Mouse (Mus musculus) stomach, embryonic 16.5 days (tissue): ENCODE results near the gene Ifit3. TPM values are rescaled to one million over a fixed set of nuclear protein-coding genes. Genes with fewer than 3 reads are reported as not detected.

Experiments used
- ATAC-seq: fragments of 200-750 bp; cut with Nextera tagmentation; 2 replicates; pipeline ENCODE4 v1.8.0; 2017; ENCODE audit warnings: moderate number of reproducible peaks, moderate TSS enrichment; ENCODE audit not compliant: insufficient read depth, low FRiP score
- H3K27ac ChIP-seq: fragments of 300-500 bp; sonication (generic); 2 replicates; pipeline ENCODE4 v1.5.1; 2014; ENCODE audit warnings: low read length
- H3K27me3 ChIP-seq: fragments of 300-500 bp; sonication (generic); 2 replicates; pipeline ENCODE4 v1.6.1; 2014; ENCODE audit warnings: low read length, control low read depth, mixed read lengths; ENCODE audit not compliant: control insufficient read depth, insufficient read depth
- H3K36me3 ChIP-seq: fragments of 300-500 bp; sonication (generic); 2 replicates; pipeline ENCODE4 v1.6.1; 2014; ENCODE audit warnings: low read length; ENCODE audit not compliant: control insufficient read depth, insufficient read depth
- H3K4me1 ChIP-seq: fragments of 300-500 bp; sonication (generic); 2 replicates; pipeline ENCODE4 v1.6.1; 2014; ENCODE audit warnings: low read length, control low read depth, mixed read lengths; ENCODE audit not compliant: control insufficient read depth, insufficient read depth
- H3K4me2 ChIP-seq: fragments of 300-500 bp; sonication (generic); 2 replicates; pipeline ENCODE4 v1.6.1; 2014; ENCODE audit warnings: low read depth, low read length, mixed read lengths
- H3K4me3 ChIP-seq: fragments of 300-500 bp; sonication (generic); replicated peaks from 2 replicates; pipeline ENCODE4 v1.5.1; 2014; ENCODE audit warnings: mild to moderate bottlenecking, low read length
- H3K9ac ChIP-seq: fragments of 300-500 bp; sonication (generic); 2 replicates; pipeline ENCODE4 v1.6.1; 2014; ENCODE audit warnings: low read length
- H3K9me3 ChIP-seq: fragments of 300-500 bp; sonication (generic); replicated peaks from 2 replicates; pipeline ENCODE4 v1.6.1; 2016; ENCODE audit warnings: low read length, control low read depth; ENCODE audit not compliant: control insufficient read depth
- WGBS: fragments of 180-500 bp; shearing (Covaris S2); extraction: QIAGEN DNeasy Blood & Tissue Kit; methylation state at CpG from one replicate; pipeline ENCODE4 v1.1.7; 2014; 5-methylcytosine and 5-hydroxymethylcytosine counted together
- polyA plus RNA-seq: library from polyadenylated mRNA; unstranded; fragments of >200 nt; fragmentation: Nextera tagmentation; extraction: Ambion mirVana; gene quantifications from 2 replicates; pipeline ENCODE4 v1.2.1, GENCODE M21; 2015

Ifit3 gene
- polyA plus RNA-seq, 1 experiment from 2014 or later = 0.53 TPM

GRCm38 (mm10) chr19:34554061-34554460, 29.3 kb upstream of the Ifit3 start:
- H3K27me3 ChIP-seq = no peaks in the 10 kb centered on the region
- 0 out of 2 replicates have a peak, but pooled peaks cover 6% of the 10 kb centered on the region for H3K9me3 ChIP-seq
- H3K36me3 ChIP-seq = no peaks in the 10 kb centered on the region
- H3K4me3 ChIP-seq = no peak overlapping the region
- ATAC-seq = no peak
- no peak overlapping the region for H3K9ac ChIP-seq
- H3K4me2 ChIP-seq = no peak overlapping the region
- H3K27ac ChIP-seq = no peak overlapping the region
- H3K4me1 ChIP-seq = peaks cover 8% of the 10 kb centered on the region

GRCm38 (mm10) chr19:34556621-34557020, 26.7 kb upstream of the Ifit3 start:
- Histone ChIP-seq H3K36me3 (no peaks in the 10 kb centered on the region), H3K27ac (no peak overlapping the region), H3K9me3 (0 out of 2 replicates have a peak, but pooled peaks cover 6% of the 10 kb centered on the region), H3K4me3 (no peak overlapping the region), H3K4me1 (peaks cover 7% of the 10 kb centered on the region), H3K9ac (no peak overlapping the region), H3K27me3 (no peaks in the 10 kb centered on the region), H3K4me2 (no peak overlapping the region)
- ATAC-seq = no peak
- WGBS = 66% methylated on average over 3 of the region's 3 CpGs

- no peaks in the 10 kb centered on the region for H3K9me3 ChIP-seq
- ATAC-seq = no peak
Observed at GRCm38 (mm10) chr19:34562556-34562955, 20.8 kb upstream of the Ifit3 start.

GRCm38 (mm10) chr19:34566178-34566784, 17.1 kb upstream of the Ifit3 start:
- Histone ChIP-seq H3K4me2 (no peak overlapping the region), H3K27me3 (no peaks in the 10 kb centered on the region), H3K4me3 (no peak overlapping the region), H3K27ac (no peak overlapping the region), H3K9me3 (no peaks in the 10 kb centered on the region), H3K4me1 (no peaks in the 10 kb centered on the region), H3K36me3 (no peaks in the 10 kb centered on the region), H3K9ac (no peak overlapping the region)
- ATAC-seq = no peak
- WGBS = 84% methylated on average over 1 of the region's 1 CpGs

More at GRCm38 (mm10) chr19:34562556-34562955, 20.8 kb upstream of the Ifit3 start:
- no peak overlapping the region for H3K4me2 ChIP-seq
- H3K27ac ChIP-seq = no peak overlapping the region
- H3K36me3 ChIP-seq = no peaks in the 10 kb centered on the region
- H3K9ac ChIP-seq = no peak overlapping the region
- no peaks in the 10 kb centered on the region for H3K4me1 ChIP-seq
- no peaks in the 10 kb centered on the region for H3K27me3 ChIP-seq
- no peak overlapping the region for H3K4me3 ChIP-seq

- H3K4me3 ChIP-seq = no peak overlapping the region
- no peak for ATAC-seq
- H3K9ac ChIP-seq = no peak overlapping the region
- no peaks in the 10 kb centered on the region for H3K9me3 ChIP-seq
- no peak overlapping the region for H3K27ac ChIP-seq
- H3K4me2 ChIP-seq = no peak overlapping the region
- no peaks in the 10 kb centered on the region for H3K4me1 ChIP-seq
- no peaks in the 10 kb centered on the region for H3K27me3 ChIP-seq
- WGBS = 54% methylated on average over 7 of the region's 7 CpGs
- H3K36me3 ChIP-seq = no peaks in the 10 kb centered on the region
Observed at GRCm38 (mm10) chr19:34568988-34569895, 14.1 kb upstream of the Ifit3 start.

- no peak overlapping the region for H3K9ac ChIP-seq
- no peak for ATAC-seq
- H3K4me1 ChIP-seq = no peaks in the 10 kb centered on the region
- H3K27me3 ChIP-seq = no peaks in the 10 kb centered on the region
- H3K9me3 ChIP-seq = no peaks in the 10 kb centered on the region
- no peak overlapping the region for H3K4me2 ChIP-seq
- no peak overlapping the region for H3K4me3 ChIP-seq
- no peak overlapping the region for H3K27ac ChIP-seq
- H3K36me3 ChIP-seq = no peaks in the 10 kb centered on the region
- WGBS = 61% methylated on average over 4 of the region's 4 CpGs
Observed at GRCm38 (mm10) chr19:34569896-34570476, 13.3 kb upstream of the Ifit3 start.

- no peak overlapping the region for H3K4me3 ChIP-seq
- H3K4me2 ChIP-seq = no peak overlapping the region
- 84% methylated on average over 1 of the region's 1 CpGs for WGBS
- ATAC-seq = no peak
- no peak overlapping the region for H3K9ac ChIP-seq
- no peak overlapping the region for H3K27ac ChIP-seq
- no peaks in the 10 kb centered on the region for H3K27me3 ChIP-seq
- H3K4me1 ChIP-seq = no peaks in the 10 kb centered on the region
- H3K36me3 ChIP-seq = no peaks in the 10 kb centered on the region
- no peaks in the 10 kb centered on the region for H3K9me3 ChIP-seq
Observed at GRCm38 (mm10) chr19:34571080-34571479, 12.3 kb upstream of the Ifit3 start.

- no peak overlapping the region for H3K4me2 ChIP-seq
- no peak overlapping the region for H3K27ac ChIP-seq
- H3K36me3 ChIP-seq = no peaks in the 10 kb centered on the region
- H3K9ac ChIP-seq = no peak overlapping the region
- 93% methylated on average over 5 of the region's 5 CpGs for WGBS
- no peak overlapping the region for H3K4me3 ChIP-seq
- no peaks in the 10 kb centered on the region for H3K4me1 ChIP-seq
- H3K9me3 ChIP-seq = no peaks in the 10 kb centered on the region
- no peaks in the 10 kb centered on the region for H3K27me3 ChIP-seq
- ATAC-seq = no peak
Observed at GRCm38 (mm10) chr19:34573650-34574049, 9.7 kb upstream of the Ifit3 start.

- 71% methylated on average over 1 of the region's 1 CpGs for WGBS
- no peaks in the 10 kb centered on the region for H3K27me3 ChIP-seq
- no peak for ATAC-seq
Observed at GRCm38 (mm10) chr19:34577121-34577520, 6.2 kb upstream of the Ifit3 start.

More at GRCm38 (mm10) chr19:34577121-34577520, 6.2 kb upstream of the Ifit3 start:
- H3K9me3 ChIP-seq = no peaks in the 10 kb centered on the region
- no peak overlapping the region for H3K9ac ChIP-seq
- H3K4me2 ChIP-seq = no peak overlapping the region
- no peaks in the 10 kb centered on the region for H3K36me3 ChIP-seq
- no peaks in the 10 kb centered on the region for H3K4me1 ChIP-seq
- H3K4me3 ChIP-seq = no peak overlapping the region
- H3K27ac ChIP-seq = no peak overlapping the region
